Mouse (Mus musculus): Measurements from ENCODE around the gene Adat1.

The Adat1 gene

DNA sequence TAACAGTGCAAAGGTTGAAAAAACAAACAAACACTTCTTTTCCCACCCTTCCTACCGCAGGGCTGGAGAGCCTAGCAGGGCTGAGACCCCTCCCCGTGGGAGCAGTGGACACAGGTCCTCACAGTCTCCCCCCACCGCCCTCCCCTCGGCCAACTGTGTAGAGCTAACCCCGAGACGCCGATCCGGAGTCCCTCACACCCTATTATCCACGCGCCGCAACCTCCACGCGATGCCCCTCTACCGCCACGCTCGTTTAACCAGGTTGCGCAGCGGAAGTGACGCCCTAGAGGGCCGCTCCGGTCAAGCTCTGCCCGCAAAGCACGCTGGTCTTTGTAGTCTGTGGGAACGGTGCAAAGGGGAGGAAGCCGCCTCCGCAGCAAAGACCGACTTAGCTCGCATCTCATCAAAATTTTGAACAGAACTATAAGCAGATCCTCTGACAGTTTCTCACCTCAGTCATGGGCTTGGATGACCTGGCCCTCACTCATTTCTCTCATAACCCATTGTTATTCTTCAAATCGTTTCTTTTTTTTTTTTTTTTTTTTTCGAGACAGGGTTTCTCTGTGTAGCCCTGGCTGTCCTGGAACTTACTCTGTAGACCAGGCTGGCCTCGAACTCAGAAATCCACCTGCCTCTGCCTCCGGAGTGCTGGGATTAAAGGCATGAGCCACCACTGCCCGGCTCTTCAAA, at the start of gene Adat1:
TSS of gene Adat1 (minus strand) at position 290 of the 690 bp plus-strand sequence.
- DNase-seq (ENCODE audit: inconsistent age in 2 of 2, low spot score in 1 of 2) = peak; percentile 87 to 93

DNA sequence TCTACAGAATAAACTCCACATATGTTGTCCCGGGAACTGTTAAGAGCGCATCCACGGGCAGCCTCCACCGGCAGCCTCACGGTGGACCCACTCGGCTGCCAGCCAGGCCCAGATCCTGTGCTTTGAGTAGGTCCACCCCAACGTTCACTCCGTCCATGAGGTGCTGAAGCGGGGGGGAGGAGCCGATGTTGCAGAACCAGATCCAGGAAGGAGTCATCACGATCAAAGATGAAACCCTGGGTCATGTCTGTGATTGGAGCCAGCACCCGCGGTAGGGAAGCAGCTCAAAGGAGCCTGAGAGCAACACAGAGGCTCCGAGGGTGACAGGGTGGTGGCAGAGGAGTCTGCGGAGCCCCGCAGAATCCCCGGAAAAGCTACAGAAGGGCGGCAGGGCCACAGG, 45.4 kb upstream of the Adat1 start:
- DNase-seq (ENCODE audit: inconsistent age in 2 of 2, low spot score in 1 of 2) = no peak

DNA sequence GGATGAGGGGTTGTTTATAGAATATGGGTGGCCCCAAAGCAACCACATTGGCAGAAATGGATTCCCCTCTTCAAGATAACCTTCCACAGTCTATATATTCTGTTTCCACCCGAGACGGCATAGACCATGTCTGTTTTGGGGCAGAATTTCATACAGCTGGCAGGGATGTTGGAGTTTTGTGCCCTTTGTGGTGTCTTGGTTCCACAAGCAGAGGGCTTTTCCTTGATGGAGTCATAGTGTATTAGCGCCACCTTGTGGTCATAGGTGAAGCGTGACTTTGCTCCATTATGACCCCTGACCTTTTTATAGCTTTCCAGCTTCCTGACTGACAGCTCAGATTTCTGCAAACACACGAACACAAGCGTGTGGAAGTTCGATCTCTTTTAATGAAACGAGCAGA, 42.5 kb upstream of the Adat1 start:
- peak; percentile 27 to 77 for DNase-seq (ENCODE audit: inconsistent age in 2 of 2, low spot score in 1 of 2)

DNA sequence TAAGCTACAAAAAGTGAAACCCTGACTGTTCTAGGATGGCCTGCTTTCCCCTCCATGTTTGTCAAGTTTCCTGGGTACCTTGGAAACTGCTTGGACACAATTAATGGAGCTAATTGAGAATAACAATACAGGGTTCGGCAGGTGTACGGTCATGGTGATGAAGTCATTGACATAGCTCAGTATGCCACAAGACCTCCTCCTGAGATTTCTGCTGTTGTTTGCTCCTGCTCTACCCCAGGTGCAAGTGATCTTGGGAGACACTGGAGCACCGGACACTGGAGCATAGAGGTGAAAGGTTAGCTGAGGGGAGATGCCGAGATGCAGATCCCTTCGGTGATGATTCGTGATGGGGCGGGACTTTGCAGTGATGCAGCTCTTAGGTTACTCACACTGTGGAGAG, 41.0 kb upstream of the Adat1 start:
- DNase-seq (ENCODE audit: inconsistent age in 2 of 2, low spot score in 1 of 2) = no peak

DNA sequence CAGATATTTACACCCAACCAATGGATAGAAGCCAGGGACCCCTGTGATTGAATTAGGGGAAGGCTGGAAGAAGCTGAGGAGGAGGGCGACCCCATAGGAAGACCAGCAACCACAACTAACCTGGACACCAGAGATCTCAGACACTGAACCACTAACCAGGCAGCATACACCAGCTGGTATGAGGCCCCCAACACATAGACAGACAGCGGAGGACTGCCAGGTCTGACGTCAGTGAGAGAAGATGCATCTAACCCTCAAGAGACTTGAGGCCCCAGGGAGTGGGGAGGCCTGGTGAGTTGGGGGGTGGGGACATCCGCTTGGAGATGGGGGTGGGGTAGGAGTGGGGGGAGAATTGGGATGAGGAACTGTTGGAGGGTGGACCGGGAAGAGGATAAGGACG, 38.6 kb upstream of the Adat1 start:
- DNase-seq (ENCODE audit: inconsistent age in 2 of 2, low spot score in 1 of 2) = no peak

DNA sequence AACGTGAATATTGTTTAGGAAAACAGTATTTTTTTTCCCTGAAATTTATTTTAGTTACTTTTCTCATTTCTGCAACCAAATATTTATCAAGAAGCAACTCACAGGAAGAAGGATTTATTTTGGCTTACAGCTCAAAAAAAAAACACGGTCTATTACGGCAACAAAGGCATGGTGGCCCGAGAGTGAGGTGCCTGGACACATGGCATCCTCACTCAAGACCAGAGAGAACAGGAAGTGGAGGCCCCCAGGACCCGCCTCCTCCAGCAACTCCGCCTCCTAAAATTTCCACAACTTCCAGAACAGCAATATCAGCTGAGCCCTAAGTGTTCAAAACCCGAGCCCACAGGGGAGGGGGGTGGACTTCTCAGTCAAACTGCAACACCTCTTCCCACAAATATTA, 37.4 kb upstream of the Adat1 start:
- DNase-seq (ENCODE audit: inconsistent age in 2 of 2, low spot score in 1 of 2) = no peak

DNA sequence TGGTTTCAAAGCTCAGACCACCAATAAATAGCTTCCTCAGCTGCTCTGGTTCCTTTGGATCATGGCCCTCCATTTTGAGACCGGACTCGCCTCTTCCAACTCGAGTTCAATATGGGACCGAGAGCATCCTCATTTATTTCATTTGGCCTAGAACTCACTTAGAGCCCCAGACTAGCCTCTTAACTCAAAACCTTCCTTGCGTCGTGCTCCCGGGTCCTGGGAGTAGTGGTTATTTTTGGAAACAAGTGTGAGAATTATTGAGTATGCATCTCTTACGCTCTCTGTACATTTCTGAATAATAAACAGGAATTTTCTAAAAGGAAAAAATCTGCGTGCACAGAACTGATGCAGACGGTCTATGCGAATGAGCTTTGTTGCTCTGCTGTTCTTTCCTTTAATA, 22.8 kb upstream of the Adat1 start, which contains the start of gene Gm6793:
TSS of gene Gm6793 (minus strand) at position 101 of the 400 bp plus-strand sequence.
- DNase-seq (ENCODE audit: inconsistent age in 2 of 2, low spot score in 1 of 2) = no peak

DNA sequence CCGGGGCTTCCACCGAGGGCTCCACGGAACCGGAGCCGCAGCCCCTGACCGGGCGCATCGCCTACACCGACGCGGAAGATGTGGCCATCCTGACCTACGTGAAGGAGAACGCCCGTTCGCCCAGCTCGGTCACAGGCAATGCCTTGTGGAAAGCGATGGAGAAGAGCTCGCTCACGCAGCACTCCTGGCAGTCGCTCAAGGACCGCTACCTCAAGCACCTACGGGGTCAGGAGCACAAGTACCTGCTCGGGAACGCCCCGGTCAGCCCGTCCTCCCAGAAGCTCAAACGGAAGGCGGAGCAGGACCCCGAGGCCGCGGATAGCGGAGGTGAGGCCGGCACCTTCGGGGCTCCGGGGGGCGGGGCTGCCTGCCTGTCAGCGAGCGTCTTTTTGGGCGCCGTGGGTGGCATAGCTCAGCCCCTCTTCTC, 19.7 kb upstream of the Adat1 start:
- DNase-seq (ENCODE audit: inconsistent age in 2 of 2, low spot score in 1 of 2) = peak; percentile 59 to 79

DNA sequence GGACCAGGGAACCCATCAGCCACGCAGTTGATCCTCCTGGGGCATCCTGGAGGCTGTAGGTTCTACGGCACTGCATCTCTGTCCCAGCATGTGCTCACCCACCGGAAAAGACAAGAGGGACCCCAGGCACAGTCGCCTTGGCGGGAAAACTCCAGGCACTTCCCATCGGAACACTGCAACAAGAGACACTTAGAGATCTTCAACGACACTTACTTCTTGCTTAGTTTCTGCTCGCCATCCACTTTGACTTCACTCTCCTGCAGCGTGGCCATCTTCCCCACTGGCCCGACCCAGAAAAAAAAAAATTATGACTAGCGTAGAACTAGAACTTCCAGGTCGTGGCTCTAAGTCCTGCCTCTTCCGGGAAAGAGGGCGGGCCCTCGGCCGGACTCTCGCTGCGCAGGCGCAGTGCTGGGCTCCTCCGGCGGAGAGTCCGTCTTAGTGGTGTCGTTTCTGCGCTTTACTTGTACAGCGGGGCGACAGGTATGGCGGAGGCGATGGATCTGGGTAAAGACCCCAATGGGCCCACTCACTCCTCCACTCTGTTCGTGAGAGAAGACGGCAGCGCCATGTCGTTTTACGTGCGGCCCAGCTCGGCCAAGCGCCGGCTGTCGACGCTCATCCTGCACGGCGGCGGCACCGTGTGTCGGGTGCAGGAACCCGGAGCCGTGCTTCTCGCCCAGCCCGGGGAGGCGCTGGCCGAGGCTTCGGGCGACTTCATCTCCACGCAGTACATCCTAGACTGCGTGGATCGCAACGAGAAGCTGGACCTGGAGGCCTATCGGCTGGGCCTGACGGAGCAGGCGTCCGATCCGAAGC, 19.1 kb upstream of the Adat1 start, which contains the start of the genes Kars and Terf2ip:
TSS of gene Kars (minus strand) at position 327 of the 819 bp plus-strand sequence.
TSS of gene Terf2ip (plus strand) at position 402 of the 819 bp plus-strand sequence.
- peak; percentile 95 to 98 for DNase-seq (ENCODE audit: inconsistent age in 2 of 2, low spot score in 1 of 2)

DNA sequence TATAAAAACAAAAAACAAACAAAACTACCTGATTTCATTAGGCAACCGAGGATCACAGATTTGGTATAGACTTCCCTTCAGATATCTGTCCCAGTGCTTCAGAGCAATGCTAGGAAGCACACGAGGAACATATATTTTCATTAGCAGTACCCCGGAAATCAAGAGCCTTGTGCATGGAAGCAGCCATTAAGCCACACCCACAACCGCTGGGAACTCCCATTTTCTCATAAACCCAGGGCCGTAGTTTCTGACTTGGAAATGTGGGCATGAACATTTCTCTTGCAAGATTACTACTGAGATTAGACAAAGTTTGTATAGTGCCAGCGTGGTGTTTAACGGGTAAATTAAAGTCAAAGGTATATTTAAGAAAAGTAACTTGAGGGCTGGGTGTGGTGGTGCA, 17.5 kb upstream of the Adat1 start:
- no peak for DNase-seq (ENCODE audit: inconsistent age in 2 of 2, low spot score in 1 of 2)

DNA sequence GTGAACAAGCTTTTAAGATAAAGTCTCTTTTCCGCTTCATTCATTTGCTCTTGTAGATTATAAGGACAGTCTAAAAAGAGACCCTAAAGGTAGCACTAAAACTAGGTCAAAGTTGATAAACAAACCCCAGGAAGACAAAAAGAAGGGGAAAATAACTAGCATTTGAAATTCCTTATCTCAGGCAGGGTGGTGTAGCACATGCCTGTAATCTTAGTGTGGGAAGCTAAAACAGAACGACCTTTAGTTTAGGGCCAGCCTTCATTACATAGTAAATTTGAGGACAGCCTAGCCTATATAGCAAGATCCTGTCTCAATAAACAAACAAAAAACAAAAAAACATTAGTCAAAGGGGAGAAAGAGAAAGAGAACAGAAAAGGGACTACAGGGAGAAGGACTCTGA, 15.6 kb upstream of the Adat1 start:
- DNase-seq (ENCODE audit: inconsistent age in 2 of 2, low spot score in 1 of 2) = no peak

DNA sequence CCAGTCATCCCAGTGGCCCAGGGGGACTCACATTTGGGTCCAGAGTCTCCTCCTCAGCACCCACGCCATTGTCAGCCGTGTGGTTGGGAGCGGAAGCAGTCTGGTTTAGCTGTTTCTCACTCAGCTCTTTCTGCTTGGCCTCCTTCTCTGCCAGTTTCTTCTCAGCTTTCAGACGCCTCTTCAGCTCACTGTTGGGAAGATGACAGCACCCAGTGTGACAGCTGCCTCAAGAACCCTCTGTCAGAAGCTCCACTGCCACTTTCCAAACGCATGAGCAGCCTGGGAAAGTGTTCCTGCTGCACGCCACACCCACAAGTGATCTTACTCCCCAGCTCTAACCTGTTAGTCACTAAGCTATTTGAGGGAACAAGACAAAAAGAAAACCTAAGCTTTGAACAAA, 13.5 kb upstream of the Adat1 start:
- no peak for DNase-seq (ENCODE audit: inconsistent age in 2 of 2, low spot score in 1 of 2)

DNA sequence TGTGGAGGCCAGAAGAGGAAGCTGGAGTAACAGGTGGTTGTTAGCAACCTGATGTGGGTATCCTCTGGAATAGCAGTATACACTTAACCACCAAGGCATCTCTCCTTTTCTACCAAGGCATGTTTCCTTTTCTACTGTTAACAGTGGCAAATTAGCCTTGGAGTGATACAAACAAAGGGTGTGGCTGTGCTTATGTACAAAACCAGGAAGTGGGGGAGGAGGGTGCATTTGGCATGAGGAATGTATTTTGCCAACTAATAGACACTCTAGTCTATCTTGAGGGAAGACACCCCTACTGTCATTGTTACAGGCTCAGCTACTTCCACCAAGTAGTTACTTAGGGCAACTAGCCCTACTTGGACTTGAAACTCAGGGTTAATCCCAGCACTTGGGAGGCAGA, 12.7 kb upstream of the Adat1 start:
- no peak for DNase-seq (ENCODE audit: inconsistent age in 2 of 2, low spot score in 1 of 2)

DNA sequence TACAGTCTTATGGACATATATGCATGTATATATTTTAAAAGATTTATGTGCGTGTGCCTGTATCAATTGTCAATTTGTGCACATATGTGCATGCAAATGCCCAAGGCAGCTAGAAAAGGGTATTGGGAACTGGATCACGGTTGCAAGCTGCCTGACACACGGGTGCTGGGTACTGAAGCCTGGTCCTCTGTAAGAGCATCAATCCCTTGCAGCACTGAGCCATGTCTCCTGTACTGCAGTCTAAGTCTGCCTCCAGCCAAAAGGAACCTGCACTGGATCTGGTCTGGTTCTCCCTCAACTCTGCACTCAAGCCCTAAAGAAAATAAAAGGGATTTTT, 569 bp upstream of the Adat1 start:
- DNase-seq (ENCODE audit: inconsistent age in 2 of 2, low spot score in 1 of 2) = no peak

DNA sequence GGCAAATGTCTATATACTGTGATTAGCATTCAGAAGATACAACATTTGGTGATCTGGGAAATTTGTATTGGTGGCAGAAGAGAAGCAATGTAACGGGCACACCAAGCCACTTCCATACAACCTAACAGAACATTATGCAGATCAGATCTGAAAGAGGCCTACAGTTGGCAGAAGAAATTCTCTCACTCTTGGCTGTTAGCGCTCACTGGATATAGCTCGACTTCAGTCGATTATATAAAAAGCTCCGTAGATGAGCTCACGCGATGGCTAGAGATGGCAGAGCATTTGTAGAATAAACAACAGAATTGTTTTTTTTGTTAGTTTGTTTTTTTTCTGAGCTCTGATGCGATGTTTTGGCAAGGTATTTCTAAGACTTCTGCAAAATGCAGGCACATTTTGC, 824 bp downstream of the Adat1 start:
- DNase-seq (ENCODE audit: inconsistent age in 2 of 2, low spot score in 1 of 2) = no peak

DNA sequence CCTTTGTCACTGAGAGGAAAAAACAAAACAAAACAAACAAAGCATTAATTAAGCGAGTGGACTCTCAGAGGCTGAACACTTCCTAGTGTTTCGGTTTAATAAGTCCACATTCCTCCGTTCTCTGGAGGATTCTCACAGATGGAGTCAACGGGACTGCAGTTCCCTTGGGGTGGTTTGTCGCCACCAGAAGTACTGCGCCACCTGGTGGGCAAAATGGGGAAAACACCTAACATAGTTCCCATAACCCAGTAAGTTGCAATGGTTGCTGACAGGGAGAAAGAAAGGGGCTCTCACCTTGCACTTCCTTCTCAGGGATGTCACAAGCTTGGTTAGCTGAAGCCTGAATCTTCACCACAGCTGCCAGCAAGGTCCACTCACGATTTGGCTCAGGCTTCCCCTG, 2.2 kb downstream of the Adat1 start:
- DNase-seq (ENCODE audit: inconsistent age in 2 of 2, low spot score in 1 of 2) = peak; percentile 70 to 90

DNA sequence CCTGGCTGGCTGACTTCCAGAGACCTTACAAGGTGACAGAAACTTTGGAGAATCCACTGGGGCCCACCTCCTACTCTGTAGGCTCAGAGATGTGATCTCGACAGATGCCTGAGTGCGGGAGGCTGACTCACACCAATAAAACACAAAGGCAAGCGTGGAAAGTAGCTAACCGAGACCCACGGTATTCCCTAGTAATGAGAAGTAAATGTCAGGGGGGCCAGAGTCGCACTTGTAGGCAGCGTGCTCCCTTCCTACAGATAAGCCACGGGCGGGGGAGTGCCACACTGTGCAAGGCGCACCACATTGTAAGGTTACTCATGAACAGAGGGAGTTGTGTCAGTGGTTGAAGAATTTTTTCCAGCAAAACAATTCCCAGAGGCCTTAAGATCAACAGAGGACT, 7.6 kb downstream of the Adat1 start:
- DNase-seq (ENCODE audit: inconsistent age in 2 of 2, low spot score in 1 of 2) = no peak

DNA sequence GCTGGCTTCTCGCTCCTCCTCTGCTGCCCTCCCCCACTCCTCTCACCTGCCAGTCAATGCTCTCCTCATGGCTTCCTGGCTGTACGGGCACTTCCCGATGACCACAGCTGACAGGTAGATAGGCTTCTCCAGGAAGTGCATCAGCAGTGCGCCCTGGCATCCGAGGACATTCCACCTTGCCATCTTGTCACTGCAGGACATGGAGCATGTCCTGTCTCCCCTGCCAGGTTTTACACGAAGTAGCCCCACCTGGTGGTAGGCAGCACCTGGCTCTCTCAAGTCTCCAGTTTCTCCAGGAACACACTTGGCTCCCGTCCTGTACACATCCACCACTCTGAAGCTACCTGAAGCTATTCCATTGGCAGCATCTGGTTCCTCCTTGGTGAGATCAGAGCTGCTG, 10.0 kb downstream of the Adat1 start:
- no peak for DNase-seq (ENCODE audit: inconsistent age in 2 of 2, low spot score in 1 of 2)

DNA sequence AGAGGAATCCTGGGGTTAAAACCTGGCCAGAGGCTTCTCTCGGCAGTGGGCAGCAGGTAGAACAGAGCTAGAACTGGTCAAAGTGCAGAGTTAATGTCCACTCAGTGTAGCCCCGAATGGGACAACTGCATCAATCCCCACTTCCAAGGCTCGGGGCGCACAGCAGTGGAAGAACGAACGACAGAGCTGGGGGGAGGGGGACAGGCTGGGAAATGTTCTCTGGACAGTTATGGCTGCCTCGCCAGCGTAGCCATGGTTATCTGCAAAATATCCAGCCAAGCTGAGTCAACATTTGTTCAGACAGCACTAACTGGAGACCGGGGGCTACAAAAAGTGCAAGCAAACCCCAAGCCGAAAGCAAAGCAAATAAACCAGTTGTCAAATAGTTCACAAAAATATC, 14.0 kb downstream of the Adat1 start:
- no peak for DNase-seq (ENCODE audit: inconsistent age in 2 of 2, low spot score in 1 of 2)

DNA sequence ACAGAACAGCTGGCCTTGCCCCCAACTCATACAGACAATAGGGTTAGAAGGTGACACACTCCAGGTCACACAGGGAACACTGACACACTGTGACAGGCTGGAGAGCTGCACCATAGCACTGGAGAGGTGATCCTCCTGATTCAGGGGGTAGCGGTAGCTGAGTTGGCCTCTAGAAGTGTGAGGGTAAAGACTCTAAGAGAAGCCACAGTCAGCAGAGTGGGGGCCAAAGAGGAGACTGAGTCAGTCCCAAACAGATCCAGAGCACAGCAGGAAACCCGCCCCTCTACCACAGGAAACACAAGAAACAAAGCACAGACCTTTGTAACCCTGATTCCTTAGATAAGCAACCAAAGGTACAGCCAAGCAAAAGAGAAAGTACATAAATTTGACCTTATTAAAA, 15.8 kb downstream of the Adat1 start:
- no peak for DNase-seq (ENCODE audit: inconsistent age in 2 of 2, low spot score in 1 of 2)

DNA sequence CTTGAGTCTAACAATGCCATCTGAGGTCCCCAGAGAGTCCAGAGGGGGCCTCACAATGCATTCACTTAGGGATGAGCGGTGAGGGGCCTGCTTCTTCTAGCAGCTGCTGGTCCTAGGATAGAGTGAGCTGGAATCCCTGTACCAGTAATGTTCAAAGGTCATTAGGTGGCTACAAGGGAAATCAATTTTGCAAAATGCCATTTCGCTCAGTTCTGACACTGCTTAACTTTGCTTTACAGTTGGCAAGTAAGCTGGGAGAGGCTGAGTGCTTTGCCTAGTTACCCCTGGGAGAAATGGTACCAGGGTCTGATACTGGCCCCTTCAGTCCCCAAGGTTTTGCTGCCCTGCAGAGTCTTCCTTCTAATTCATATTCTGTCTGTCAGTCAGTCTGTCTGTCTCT, 16.4 kb downstream of the Adat1 start:
- no peak for DNase-seq (ENCODE audit: inconsistent age in 2 of 2, low spot score in 1 of 2)

DNA sequence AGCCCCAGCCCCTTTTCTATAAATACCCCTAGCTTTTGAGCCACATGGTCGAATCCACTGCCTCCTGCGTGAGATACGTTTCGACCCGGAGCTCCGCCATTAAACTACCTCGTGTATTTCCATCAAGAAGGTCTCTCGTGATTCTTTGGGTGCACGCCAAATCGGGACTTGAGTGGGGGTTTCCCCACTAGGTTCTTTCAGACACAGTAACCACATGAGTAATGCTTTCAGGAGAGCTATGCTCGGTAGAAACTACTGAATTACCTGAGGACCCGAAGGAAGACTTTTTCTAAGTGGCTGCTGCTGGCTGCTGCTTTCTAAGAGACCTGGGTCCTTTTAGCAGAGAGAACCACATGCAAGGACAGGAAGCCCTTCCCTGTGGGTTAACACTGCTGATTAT, 18.0 kb downstream of the Adat1 start:
- DNase-seq (ENCODE audit: inconsistent age in 2 of 2, low spot score in 1 of 2) = no peak
